In genomic region chr8:110821960-110822359, GRCm38 (mm10) we compare ENCODE assay signal across 26 mouse cellular contexts. TPM values are rescaled to one million over a fixed set of nuclear protein-coding genes. Genes with fewer than 3 reads are reported as not detected.
"Had no signal": no experiment of that assay in that cellular context is flagged by ENCODE, and none has a peak within 500 bp of the region (broad histone marks: within the 10 kb centered on the region; RNA-seq: fewer than 3 reads in every experiment).

No protein-coding gene starts in this region.

- H3K4me3 ChIP-seq: embryonic facial prominence, embryonic 10.5 days; embryonic facial prominence, embryonic 12.5 days; embryonic facial prominence, embryonic 13.5 days; embryonic facial prominence, embryonic 15.5 days; erythroblast, embryonic 14.5 days; forebrain, embryonic 10.5 days; forebrain, embryonic 12.5 days; forebrain, embryonic 13.5 days; forebrain, embryonic 15.5 days; gastrocnemius, adult 2 months had no signal

- H3K9ac ChIP-seq: embryonic facial prominence, embryonic 12.5 days; embryonic facial prominence, embryonic 13.5 days; embryonic facial prominence, embryonic 15.5 days; forebrain, embryonic 12.5 days; forebrain, embryonic 13.5 days; forebrain, embryonic 15.5 days; forebrain, postnatal 0 days had no signal

- H3K27me3 ChIP-seq: embryonic facial prominence, embryonic 12.5 days; embryonic facial prominence, embryonic 13.5 days; embryonic facial prominence, embryonic 15.5 days; forebrain, embryonic 12.5 days; forebrain, embryonic 13.5 days; forebrain, embryonic 15.5 days had no signal

- DNase-seq: cerebellum, adult 8-10 months; cerebellum, adult 9-10 months; cerebellum, adult 9-11 months; cerebellum, postnatal 10 days; cerebellum, postnatal 14 days; cerebellum, postnatal 25 days; cerebellum, postnatal 36 days; embryo, embryonic 11 days; forebrain, postnatal 0 days; gastrocnemius, adult 2 months; gastrocnemius, postnatal 10 days; gastrocnemius, postnatal 14 days; gastrocnemius, postnatal 25 days; gastrocnemius, postnatal 36 days; heart, adult 18-20 months had no signal

- H3K4me1 ChIP-seq: embryonic facial prominence, embryonic 10.5 days; embryonic facial prominence, embryonic 12.5 days; embryonic facial prominence, embryonic 13.5 days; embryonic facial prominence, embryonic 15.5 days; forebrain, embryonic 10.5 days; forebrain, embryonic 12.5 days; forebrain, embryonic 13.5 days; forebrain, embryonic 15.5 days had no signal

- H3K27ac ChIP-seq: embryonic facial prominence, embryonic 10.5 days; embryonic facial prominence, embryonic 12.5 days; embryonic facial prominence, embryonic 13.5 days; embryonic facial prominence, embryonic 15.5 days; forebrain, embryonic 10.5 days; forebrain, embryonic 12.5 days; forebrain, embryonic 13.5 days; forebrain, embryonic 15.5 days; gastrocnemius, adult 2 months had no signal

RNA-seq across cellular contexts. Expression of gene Il34, which starts 16.2 kb away (rescaled TPM):
- total RNA-seq: common myeloid progenitor, adult 5-6 weeks; granulocyte monocyte progenitor cell, adult 5-6 weeks had no signal
- polyA plus RNA-seq: erythroblast, embryonic 14.5 days had no signal
